Mouse (Mus musculus) midbrain, embryonic 16.5 days (tissue): ENCODE data around the gene Toporsl. TPM values are rescaled to one million over a fixed set of nuclear protein-coding genes. Genes with fewer than 3 reads are reported as not detected.
A peak's percentile ranks its signal among the peaks of the same experiment; 100 is the strongest.

Experiments used
- ATAC-seq: fragments of 200-750 bp; cut with Nextera tagmentation; 2 replicates; pipeline ENCODE4 v1.8.0; 2017; ENCODE audit warnings: moderate TSS enrichment
- H3K27ac ChIP-seq: fragments of 300-500 bp; sonication (generic); 2 replicates; pipeline ENCODE4 v1.5.1; 2014; ENCODE audit warnings: mild to moderate bottlenecking, low read length, mixed read lengths
- H3K27me3 ChIP-seq: fragments of 300-500 bp; sonication (generic); 2 replicates; pipeline ENCODE4 v1.6.1; 2014; ENCODE audit warnings: low read depth, low read length, mixed read lengths; ENCODE audit not compliant: control insufficient read depth, insufficient read depth
- H3K36me3 ChIP-seq: fragments of 300-500 bp; sonication (generic); 2 replicates; pipeline ENCODE4 v1.6.1; 2014; ENCODE audit warnings: mild to moderate bottlenecking, low read length, moderate library complexity, mixed read lengths; ENCODE audit not compliant: control insufficient read depth, insufficient read depth
- H3K4me1 ChIP-seq: fragments of 300-500 bp; sonication (generic); 2 replicates; pipeline ENCODE4 v1.6.1; 2014; ENCODE audit warnings: mild to moderate bottlenecking, low read length, mixed read lengths; ENCODE audit not compliant: control insufficient read depth, insufficient read depth
- H3K4me2 ChIP-seq: fragments of 300-500 bp; sonication (generic); 2 replicates; pipeline ENCODE4 v1.6.1; 2014; ENCODE audit warnings: mild to moderate bottlenecking, low read length, mixed read lengths
- H3K4me3 ChIP-seq: fragments of 300-500 bp; sonication (generic); 2 replicates; pipeline ENCODE4 v1.5.1; 2014; ENCODE audit warnings: low read depth, mild to moderate bottlenecking, low read length, moderate library complexity, mixed read lengths
- H3K9ac ChIP-seq: fragments of 300-500 bp; sonication (generic); 2 replicates; pipeline ENCODE4 v1.6.1; 2014; ENCODE audit warnings: low read depth, low read length, mixed read lengths
- H3K9me3 ChIP-seq: fragments of 300-500 bp; sonication (generic); replicated peaks from 2 replicates; pipeline ENCODE4 v1.6.1; 2014; ENCODE audit warnings: mild to moderate bottlenecking, low read length, mixed read lengths; ENCODE audit not compliant: control insufficient read depth, poor library complexity, severe bottlenecking
- WGBS: fragments of 180-500 bp; shearing (Covaris S2); extraction: QIAGEN DNeasy Blood & Tissue Kit; methylation state at CpG from one replicate; pipeline ENCODE4 v1.1.7; 2014; 5-methylcytosine and 5-hydroxymethylcytosine counted together
- polyA plus RNA-seq: library from polyadenylated mRNA; unstranded; fragments of >200 nt; fragmentation: Nextera tagmentation; extraction: Ambion mirVana; gene quantifications from 2 replicates; pipeline ENCODE4 v1.2.1, GENCODE M21; 2015

Gene Toporsl
- not detected in 2 replicates for polyA plus RNA-seq

DNA sequence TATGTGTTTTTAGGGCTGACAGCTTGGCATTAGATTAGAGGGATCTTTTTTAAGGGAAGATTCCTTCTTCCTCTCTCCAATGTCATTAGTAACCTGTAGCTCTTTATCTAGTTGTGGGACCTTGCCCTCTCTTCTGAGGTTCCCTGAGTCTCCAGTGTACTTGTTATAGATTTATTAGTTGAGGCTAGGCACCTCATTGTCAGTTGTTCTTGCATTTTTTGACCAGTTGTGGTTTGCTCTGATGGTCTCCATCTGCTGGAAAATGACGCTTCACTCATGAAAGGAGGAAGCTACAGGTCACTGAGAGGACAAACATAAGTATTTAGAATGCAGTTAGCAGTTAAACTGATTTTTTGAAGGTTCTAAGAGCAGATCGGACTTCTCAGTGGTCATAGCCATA is at the start of gene Toporsl:
Gene Toporsl (plus strand): TSS at position 348 of the 400 bp plus-strand sequence.
- Histone ChIP-seq H3K36me3 (no peaks in the 10 kb centered on the region), H3K27me3 (no peaks in the 10 kb centered on the region), H3K9me3 (no peaks in the 10 kb centered on the region), H3K4me2 (no peak within 1 kb of the TSS), H3K27ac (no peak within 1 kb of the TSS), H3K4me3 (no peak within 1 kb of the TSS), H3K4me1 (no peaks in the 10 kb centered on the region), H3K9ac (no peak within 1 kb of the TSS)
- 86% methylated on average over 2 of the region's 2 CpGs for WGBS
- no peak for ATAC-seq

DNA sequence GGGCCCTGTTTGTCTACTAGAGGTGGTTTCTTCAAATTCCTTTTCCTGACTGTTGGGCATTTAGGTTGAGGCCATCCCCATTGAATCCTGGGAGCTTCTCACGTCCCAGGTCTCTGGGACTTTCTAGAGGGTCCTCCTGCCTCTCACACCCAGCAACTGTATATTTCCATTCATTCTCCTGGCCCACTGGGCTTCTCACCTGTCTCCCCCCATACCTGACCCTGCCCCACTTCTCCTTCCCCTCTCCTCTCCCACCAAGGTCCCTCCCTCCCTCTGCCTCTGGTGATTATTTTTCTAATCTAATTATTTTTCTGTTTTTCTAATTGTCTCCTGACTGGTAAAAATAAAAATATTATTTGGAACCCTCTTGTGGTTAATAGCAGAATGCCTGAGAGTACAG is 38.4 kb upstream of the Toporsl start:
- 43% methylated on average over 1 of the region's 1 CpGs for WGBS
- Histone ChIP-seq H3K36me3 (no peaks in the 10 kb centered on the region), H3K4me2 (no peak overlapping the region), H3K9ac (no peak overlapping the region), H3K9me3 (no peaks in the 10 kb centered on the region), H3K4me1 (no peaks in the 10 kb centered on the region), H3K27me3 (no peaks in the 10 kb centered on the region), H3K4me3 (no peak overlapping the region), H3K27ac (no peak overlapping the region)
- no peak for ATAC-seq

DNA sequence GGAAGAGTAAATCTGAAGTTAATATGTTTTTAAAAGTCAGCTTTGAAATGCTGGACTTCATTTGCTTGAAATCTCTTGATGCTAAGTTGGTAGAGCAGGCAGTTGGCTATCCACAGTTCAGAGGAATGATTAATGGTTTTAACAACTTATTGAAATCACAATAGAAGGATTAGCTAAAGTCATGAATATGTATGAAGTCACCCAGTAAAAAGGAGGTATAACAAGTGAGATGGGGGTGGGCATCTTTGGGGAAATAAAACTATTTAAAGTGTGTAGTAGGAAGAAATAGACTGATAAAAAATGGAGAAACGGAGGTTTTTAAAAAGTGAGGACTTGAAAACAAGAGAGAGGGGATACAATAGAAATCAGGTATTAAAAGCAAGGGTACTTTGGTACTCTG is 38.0 kb upstream of the Toporsl start:
- WGBS, result 9% methylated on average over 1 of the region's 1 CpGs
- ATAC-seq, result no peak
- no peaks in the 10 kb centered on the region for H3K36me3 ChIP-seq
- no peak overlapping the region for H3K4me3 ChIP-seq
- no peaks in the 10 kb centered on the region for H3K4me1 ChIP-seq
- no peak overlapping the region for H3K4me2 ChIP-seq
- no peaks in the 10 kb centered on the region for H3K27me3 ChIP-seq
- no peak overlapping the region for H3K9ac ChIP-seq
- H3K9me3 ChIP-seq, result no peaks in the 10 kb centered on the region
- no peak overlapping the region for H3K27ac ChIP-seq

DNA sequence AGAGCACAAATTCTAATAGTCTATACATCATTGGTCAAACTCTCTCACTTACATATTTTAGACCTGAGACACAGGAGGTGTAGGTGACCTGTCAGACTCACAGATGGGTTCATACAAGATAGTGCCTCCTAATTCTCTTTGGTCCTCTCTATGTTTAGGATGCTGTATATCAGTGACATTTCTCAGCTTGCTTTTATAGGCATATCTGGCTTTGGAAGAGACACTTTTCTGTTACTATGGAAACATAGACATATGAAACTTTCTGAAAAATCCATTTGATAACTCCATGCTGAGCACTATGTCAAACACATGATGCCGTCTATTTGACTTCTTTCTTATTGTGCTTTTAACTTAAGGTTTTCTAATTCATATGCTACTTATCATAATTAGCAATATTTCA is 32.2 kb upstream of the Toporsl start:
- H3K36me3 ChIP-seq, result no peaks in the 10 kb centered on the region
- no peak overlapping the region for H3K27ac ChIP-seq
- H3K4me2 ChIP-seq, result no peak overlapping the region
- WGBS, result 73% methylated on average over 1 of the region's 1 CpGs
- H3K9me3 ChIP-seq, result no peaks in the 10 kb centered on the region
- no peaks in the 10 kb centered on the region for H3K4me1 ChIP-seq
- H3K27me3 ChIP-seq, result no peaks in the 10 kb centered on the region
- H3K4me3 ChIP-seq, result no peak overlapping the region
- no peak overlapping the region for H3K9ac ChIP-seq
- peak; percentile 76; the same call in 1 of the 2 replicates for ATAC-seq

DNA sequence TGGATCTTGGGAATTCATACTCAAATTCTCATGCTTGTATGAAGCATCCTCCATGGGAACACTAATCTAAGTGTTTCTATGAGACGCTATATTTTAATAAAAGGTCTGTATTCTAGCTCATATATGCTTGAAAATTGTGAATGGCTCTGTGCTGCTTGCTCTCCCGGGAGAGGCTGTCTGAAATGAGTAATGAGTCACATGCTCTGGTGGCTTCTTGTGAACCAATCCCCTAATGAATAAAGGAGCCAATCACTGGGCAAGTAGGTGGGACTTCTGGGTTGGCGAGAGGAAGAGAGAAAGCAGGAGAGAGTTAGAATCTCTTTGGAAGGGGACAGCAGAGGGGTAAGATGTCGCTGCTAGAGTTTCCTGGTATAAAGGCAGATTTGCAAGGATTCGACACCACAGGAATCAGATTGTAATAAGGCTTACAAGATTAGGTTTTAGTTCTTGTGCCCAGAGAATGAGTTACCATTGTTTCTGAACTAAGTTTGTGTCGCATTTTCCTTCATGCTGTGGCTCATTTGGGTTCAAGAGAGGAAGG is 9.8 kb upstream of the Toporsl start:
- no peaks in the 10 kb centered on the region for H3K4me1 ChIP-seq
- H3K4me2 ChIP-seq, result no peak overlapping the region
- no peaks in the 10 kb centered on the region for H3K9me3 ChIP-seq
- no peak overlapping the region for H3K9ac ChIP-seq
- H3K27me3 ChIP-seq, result no peaks in the 10 kb centered on the region
- 75% methylated on average over 6 of the region's 6 CpGs for WGBS
- H3K36me3 ChIP-seq, result no peaks in the 10 kb centered on the region
- no peak for ATAC-seq
- no peak overlapping the region for H3K27ac ChIP-seq
- H3K4me3 ChIP-seq, result no peak overlapping the region

DNA sequence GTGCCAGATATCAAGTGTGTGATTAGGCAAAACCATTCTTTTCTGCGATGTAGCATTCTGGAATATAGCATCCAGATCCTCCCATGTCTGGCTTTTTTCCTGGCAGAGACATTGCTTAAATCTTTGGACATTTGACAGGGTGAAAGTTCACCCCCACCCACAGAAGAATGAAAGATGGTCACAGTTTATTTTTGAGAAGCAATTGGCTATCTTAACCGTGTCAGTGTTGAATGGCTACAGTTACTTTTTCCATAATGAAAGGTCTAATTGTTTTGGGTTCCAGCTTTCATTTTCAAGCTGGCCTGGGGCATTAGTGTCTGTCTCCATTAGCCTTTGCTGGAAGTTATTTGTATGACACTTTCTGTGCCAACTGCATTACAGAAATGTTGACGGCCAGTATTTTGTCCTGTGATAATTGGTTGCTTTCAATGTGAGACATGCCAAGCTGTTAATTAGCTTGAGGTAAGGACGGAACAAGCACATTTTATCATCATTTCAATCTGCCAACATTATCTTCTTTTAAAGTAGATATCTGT is 2.2 kb upstream of the Toporsl start:
- 60% methylated on average over 4 of the region's 4 CpGs for WGBS
- H3K27me3 ChIP-seq, result no peaks in the 10 kb centered on the region
- no peaks in the 10 kb centered on the region for H3K9me3 ChIP-seq
- ATAC-seq, result no peak
- no peak overlapping the region for H3K27ac ChIP-seq
- no peak overlapping the region for H3K9ac ChIP-seq
- H3K4me3 ChIP-seq, result no peak overlapping the region
- H3K4me1 ChIP-seq, result no peaks in the 10 kb centered on the region
- no peak overlapping the region for H3K4me2 ChIP-seq
- H3K36me3 ChIP-seq, result no peaks in the 10 kb centered on the region

DNA sequence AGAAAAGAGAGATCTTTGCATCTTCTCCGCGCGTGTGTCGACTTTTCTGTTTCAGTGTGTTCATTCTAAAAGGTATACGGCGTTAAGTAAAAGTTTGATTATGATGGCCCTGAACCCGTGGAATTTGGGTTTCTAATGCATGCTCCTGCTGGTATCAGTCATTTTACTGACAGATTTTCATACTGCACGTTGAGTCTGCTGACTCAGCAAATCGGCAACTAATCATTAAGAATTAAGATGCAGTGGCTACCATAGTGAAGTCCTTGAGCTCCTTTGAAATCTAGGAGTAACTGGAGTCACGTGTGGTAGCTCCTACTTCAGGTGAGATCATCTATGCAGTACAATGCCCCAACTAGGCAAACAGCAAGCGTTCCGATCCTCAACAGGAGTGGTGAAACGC is 1.4 kb upstream of the Toporsl start:
- Histone ChIP-seq H3K9me3 (no peaks in the 10 kb centered on the region), H3K9ac (no peak overlapping the region), H3K27ac (no peak overlapping the region), H3K4me2 (no peak overlapping the region), H3K4me3 (no peak overlapping the region), H3K27me3 (no peaks in the 10 kb centered on the region), H3K36me3 (no peaks in the 10 kb centered on the region), H3K4me1 (no peaks in the 10 kb centered on the region)
- ATAC-seq, result no peak
- 93% methylated on average over 13 of the region's 13 CpGs for WGBS

DNA sequence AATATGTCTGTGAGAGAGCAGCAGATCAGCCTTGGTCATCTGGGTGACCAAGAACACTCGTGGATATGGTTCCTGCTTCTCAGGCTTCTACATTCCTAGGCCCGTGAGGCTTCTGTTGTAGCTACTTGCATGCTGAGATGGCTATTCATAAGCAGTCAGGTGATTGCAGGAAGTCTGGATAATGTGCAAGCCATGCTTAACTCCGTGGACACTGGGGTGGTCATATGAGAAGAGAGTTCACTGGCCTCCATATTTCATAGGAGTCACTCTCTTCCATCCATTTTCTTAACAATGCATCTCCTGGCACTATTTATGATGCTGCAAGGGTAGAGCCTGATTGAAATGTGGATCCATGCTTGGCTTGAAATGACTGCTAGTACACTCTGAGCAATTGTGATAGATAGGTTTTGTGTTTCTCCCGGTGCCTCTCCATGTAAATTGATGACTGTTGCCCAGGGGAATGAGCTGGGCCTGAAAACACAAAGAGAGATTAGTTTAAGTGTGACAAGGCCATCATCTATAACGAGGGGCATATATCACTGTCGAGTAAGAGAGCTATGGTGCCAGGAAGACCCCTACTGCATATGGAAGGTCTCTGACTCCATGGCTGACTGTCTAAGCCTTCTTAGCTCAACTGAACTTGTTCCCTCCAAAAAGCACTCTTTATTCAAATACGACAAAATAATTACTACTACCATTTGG is 2.3 kb downstream of the Toporsl start:
- 61% methylated on average over 7 of the region's 7 CpGs for WGBS
- Histone ChIP-seq H3K4me1 (no peaks in the 10 kb centered on the region), H3K4me2 (no peak overlapping the region), H3K4me3 (no peak overlapping the region), H3K9ac (no peak overlapping the region), H3K27me3 (no peaks in the 10 kb centered on the region), H3K36me3 (no peaks in the 10 kb centered on the region), H3K27ac (no peak overlapping the region), H3K9me3 (no peaks in the 10 kb centered on the region)
- ATAC-seq, result no peak

DNA sequence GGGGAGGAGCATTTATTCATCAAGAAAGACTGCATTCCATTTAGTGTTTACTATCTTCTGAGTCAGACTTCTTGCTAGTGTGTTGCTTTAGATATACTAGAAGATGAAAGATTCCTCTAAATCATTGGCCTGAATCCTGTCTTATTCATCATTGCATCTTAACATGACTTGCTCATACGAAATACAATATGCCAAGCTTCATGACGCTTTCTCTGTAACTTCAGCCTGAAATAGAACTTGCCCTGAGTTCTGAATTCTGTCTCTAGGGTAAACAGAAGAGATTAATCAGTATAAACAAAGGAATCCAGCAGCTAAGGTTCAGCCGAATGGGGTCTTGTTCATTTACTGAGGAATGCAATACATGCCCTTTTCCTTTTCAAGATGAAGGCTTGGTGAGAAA is 10.8 kb downstream of the Toporsl start:
- H3K4me3 ChIP-seq, result no peak overlapping the region
- H3K36me3 ChIP-seq, result no peaks in the 10 kb centered on the region
- WGBS, result 65% methylated on average over 3 of the region's 3 CpGs
- no peaks in the 10 kb centered on the region for H3K4me1 ChIP-seq
- H3K27me3 ChIP-seq, result no peaks in the 10 kb centered on the region
- no peak overlapping the region for H3K27ac ChIP-seq
- H3K9ac ChIP-seq, result no peak overlapping the region
- no peaks in the 10 kb centered on the region for H3K9me3 ChIP-seq
- no peak overlapping the region for H3K4me2 ChIP-seq
- ATAC-seq, result no peak
